Mouse (Mus musculus) kidney, adult 2 months (tissue): ENCODE measurements around the gene Sept10.

Source experiments
- CTCF ChIP-seq: fragments of 200-500 bp; conservative IDR thresholded peaks from 2 replicates; pipeline ENCODE4 v1.5.1; 2011; ENCODE audit warnings: low read depth, mild to moderate bottlenecking, control low read depth, low read length, moderate library complexity, mixed read lengths; ENCODE audit not compliant: insufficient read depth, insufficient read length
- POLR2A ChIP-seq: fragments of 200-500 bp; IDR thresholded peaks from one replicate; pipeline ENCODE4 v1.6.1; 2011; ENCODE audit warnings: low read depth, low read length, control low read depth

- TF ChIP-seq CTCF (no peak), POLR2A (no peak)
Observed at GRCm38 (mm10) chr10:59091988-59092387, 129.7 kb downstream of the Sept10 start.
